Mouse (Mus musculus) limb, embryonic 12.5 days (tissue): Measurements from ENCODE around the gene Epn3. TPM values are rescaled to one million over a fixed set of nuclear protein-coding genes. Genes with fewer than 3 reads are reported as not detected.

Experiments used
- ATAC-seq: fragments of 200-750 bp; cut with Nextera tagmentation; 2 replicates; pipeline ENCODE4 v1.8.0; 2017; ENCODE audit warnings: low read depth, moderate TSS enrichment; ENCODE audit not compliant: insufficient number of reproducible peaks, insufficient read depth, low FRiP score, low TSS enrichment
- H3K27ac ChIP-seq: fragments of 300-500 bp; sonication (generic); 2 replicates; pipeline ENCODE4 v1.5.1; 2016; ENCODE audit warnings: mild to moderate bottlenecking, moderate library complexity
- H3K27me3 ChIP-seq: fragments of 300-500 bp; sonication (generic); 2 replicates; pipeline ENCODE4 v1.6.1; 2016; ENCODE audit warnings: mild to moderate bottlenecking, moderate library complexity
- H3K36me3 ChIP-seq: fragments of 300-500 bp; sonication (generic); 2 replicates; pipeline ENCODE4 v1.6.1; 2016; ENCODE audit warnings: mild to moderate bottlenecking, moderate library complexity
- H3K4me1 ChIP-seq: fragments of 300-500 bp; sonication (generic); replicated peaks from 2 replicates; pipeline ENCODE4 v1.6.1; 2016
- H3K4me2 ChIP-seq: fragments of 300-500 bp; sonication (generic); 2 replicates; pipeline ENCODE4 v1.6.1; 2016; ENCODE audit warnings: mild to moderate bottlenecking, moderate library complexity
- H3K4me3 ChIP-seq: fragments of 300-500 bp; sonication (generic); replicated peaks from 2 replicates; pipeline ENCODE4 v1.5.1; 2016; ENCODE audit warnings: mild to moderate bottlenecking
- H3K9ac ChIP-seq: fragments of 300-500 bp; sonication (generic); replicated peaks from 2 replicates; pipeline ENCODE4 v1.6.1; 2016; ENCODE audit warnings: mild to moderate bottlenecking, moderate library complexity
- H3K9me3 ChIP-seq: fragments of 300-500 bp; sonication (generic); 2 replicates; pipeline ENCODE4 v1.6.1; 2016; ENCODE audit warnings: mild to moderate bottlenecking, moderate library complexity
- WGBS: fragments of 180-500 bp; shearing (Covaris S2); methylation state at CpG from one replicate; pipeline ENCODE4 v1.1.7; 2016; 5-methylcytosine and 5-hydroxymethylcytosine counted together
- polyA plus RNA-seq: library from polyadenylated mRNA; unstranded; fragments of >200 nt; fragmentation: Nextera tagmentation; extraction: Ambion mirVana; gene quantifications from 2 replicates; pipeline ENCODE4 v1.2.1, GENCODE M21; 2016

Gene Epn3
- polyA plus RNA-seq, 1 experiment from 2014 or later: 2.8 TPM

DNA sequence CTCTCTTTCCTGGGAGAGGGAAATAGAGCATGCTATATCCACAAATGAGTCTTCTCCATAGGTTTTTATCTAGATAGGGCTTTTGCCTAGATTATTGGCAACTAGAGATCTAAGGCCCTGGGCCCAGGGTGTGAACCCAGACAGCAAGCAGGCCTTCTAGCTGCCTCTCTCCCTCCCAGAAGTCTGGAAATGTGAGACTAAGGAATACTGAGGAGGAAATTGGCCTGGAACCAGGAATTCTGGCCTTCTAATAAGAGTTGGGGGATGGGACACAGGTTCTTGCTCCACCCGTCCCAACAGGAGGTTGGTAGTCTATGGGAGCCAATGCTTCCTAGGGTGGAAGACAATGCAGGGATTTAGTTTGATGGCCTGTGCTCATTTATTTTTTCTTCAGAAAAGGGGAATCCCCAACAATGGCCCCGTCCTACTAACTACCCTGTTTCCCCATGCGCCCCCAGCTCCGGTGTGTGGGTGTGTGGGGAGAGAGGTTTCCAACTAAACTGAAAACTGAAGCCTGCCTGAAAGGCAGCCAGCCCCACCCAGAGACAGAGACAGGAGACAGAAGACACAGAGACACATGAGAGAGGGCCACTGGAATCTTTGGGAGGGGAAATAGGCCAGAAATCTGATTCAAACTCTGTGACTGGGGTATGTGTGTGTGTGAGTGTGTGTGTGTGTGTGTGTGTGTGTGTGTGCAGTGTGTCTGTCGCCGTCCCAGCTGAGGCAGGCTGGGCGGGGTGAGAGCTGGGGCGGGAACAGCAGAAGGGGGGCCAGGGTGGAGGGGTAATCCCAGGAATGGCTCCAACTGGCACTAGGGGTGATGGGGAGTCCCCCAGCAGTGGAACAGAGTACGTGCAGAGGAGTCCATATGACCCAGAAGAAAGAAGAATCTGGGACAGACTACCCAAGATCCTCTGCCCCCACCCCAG lies 30.4 kb downstream of the Epn3 start:
- Histone ChIP-seq H3K4me2 (peak overlapping the region; percentile 83), H3K4me1 (peaks cover 65% of the 10 kb centered on the region), H3K9me3 (no peaks in the 10 kb centered on the region), H3K9ac (peak overlapping the region; percentile 37; the same call in 1 of the 2 replicates), H3K4me3 (peak overlapping the region; percentile 97), H3K27me3 (no peaks in the 10 kb centered on the region; the same call in 1 of the 2 replicates), H3K27ac (peak overlapping the region; percentile 98), H3K36me3 (peaks cover 30% of the 10 kb centered on the region)
- WGBS: 30% methylated on average over 9 of the region's 9 CpGs
- no peak for ATAC-seq

DNA sequence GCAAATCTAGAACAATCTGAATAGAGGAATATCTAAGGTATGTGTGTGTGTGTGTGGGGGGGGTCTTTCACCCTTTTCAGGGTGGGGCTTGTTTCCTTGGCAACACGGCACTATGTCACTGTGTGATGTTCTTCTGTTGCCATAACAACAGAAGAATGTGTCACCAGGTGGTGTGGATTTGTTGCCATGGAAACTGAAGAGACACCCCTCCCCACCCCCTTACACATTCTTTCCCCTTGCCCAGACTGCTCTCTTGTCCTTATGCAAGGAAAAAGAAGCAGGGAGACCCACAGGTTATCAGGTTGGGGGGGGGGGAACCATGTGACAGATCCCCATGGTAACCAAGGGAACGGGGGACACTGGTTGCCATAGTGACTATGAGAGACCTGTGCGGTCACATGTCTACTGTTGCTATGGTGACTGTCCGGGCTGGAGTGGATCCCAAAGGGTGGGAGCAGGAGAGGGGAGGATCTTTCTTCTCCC lies 31.2 kb downstream of the Epn3 start:
- H3K9me3 ChIP-seq: no peaks in the 10 kb centered on the region
- peaks cover 38% of the 10 kb centered on the region for H3K36me3 ChIP-seq
- peak overlapping the region; percentile 83 for H3K4me2 ChIP-seq
- no peaks in the 10 kb centered on the region; the same call in 1 of the 2 replicates for H3K27me3 ChIP-seq
- WGBS: 28% methylated on average over 4 of the region's 4 CpGs
- 0 out of 2 replicates have a peak overlapping the region, but pooled peaks have one; percentile 37 for H3K9ac ChIP-seq
- peak overlapping the region; percentile 98 for H3K27ac ChIP-seq
- H3K4me1 ChIP-seq: peaks cover 71% of the 10 kb centered on the region
- peak overlapping the region; percentile 97 for H3K4me3 ChIP-seq
- 0 out of 2 replicates have a peak, but pooled peaks have one; percentile 2 for ATAC-seq

DNA sequence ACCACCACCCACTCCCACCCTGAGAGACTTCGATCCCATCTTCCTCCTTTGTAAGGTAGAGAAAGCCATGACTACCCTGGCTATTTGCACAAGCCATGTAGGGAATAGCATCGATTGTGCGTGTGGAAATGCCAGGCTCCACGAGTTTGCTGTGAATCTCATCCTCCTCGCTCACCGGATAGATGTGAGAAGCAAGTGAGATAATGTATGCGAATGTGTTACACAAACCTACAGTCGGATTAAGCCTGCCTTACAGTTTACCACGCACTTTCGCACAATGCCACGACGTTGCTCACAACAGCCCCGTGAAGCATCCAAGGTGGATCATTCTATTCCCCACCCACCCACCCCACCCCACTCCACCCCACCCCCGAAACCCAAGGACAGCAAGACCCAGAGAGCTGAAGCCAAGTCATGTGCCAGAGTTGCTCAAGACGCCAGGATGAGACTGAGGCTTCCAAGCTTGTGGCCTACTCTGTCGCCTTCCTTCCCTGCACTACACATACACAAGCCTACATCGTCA lies 33.4 kb downstream of the Epn3 start:
- Histone ChIP-seq H3K4me3 (no peak overlapping the region), H3K36me3 (peaks cover 60% of the 10 kb centered on the region), H3K27ac (0 out of 2 replicates have a peak overlapping the region, but pooled peaks have one; percentile 35), H3K9me3 (no peaks in the 10 kb centered on the region), H3K9ac (no peak overlapping the region), H3K4me2 (no peak overlapping the region), H3K27me3 (no peaks in the 10 kb centered on the region), H3K4me1 (peaks cover 63% of the 10 kb centered on the region)
- WGBS: 90% methylated on average over 17 of the region's 17 CpGs
- ATAC-seq: no peak

DNA sequence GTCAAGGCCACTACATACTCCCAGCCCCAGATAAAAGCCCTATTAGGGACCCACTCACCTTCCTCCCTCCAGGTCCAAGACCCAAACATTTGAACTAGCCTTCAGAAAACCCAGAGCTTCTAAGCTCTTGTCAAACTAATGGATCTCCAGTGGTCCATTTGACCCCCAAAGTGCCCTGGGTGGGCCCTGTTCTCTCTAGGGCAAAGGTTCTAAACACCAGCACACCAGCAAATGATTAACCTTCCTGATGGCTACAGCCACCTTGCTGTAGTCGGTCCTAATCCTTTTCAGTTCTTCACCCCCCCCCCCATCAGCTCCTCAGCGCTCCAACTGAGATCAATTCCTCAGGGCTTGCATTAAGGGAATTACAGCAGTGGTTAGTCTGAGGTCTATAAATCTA lies 35.6 kb downstream of the Epn3 start:
- Histone ChIP-seq H3K4me1 (peaks cover 41% of the 10 kb centered on the region), H3K27ac (no peak overlapping the region), H3K9ac (no peak overlapping the region), H3K9me3 (no peaks in the 10 kb centered on the region), H3K27me3 (no peaks in the 10 kb centered on the region), H3K36me3 (peaks cover 82% of the 10 kb centered on the region), H3K4me2 (no peak overlapping the region), H3K4me3 (no peak overlapping the region)
- no peak for ATAC-seq
- 7% methylated on average over 2 of the region's 2 CpGs for whole genome bisulfite sequencing

- H3K36me3 ChIP-seq: peaks cover 98% of the 10 kb centered on the region
- no peaks in the 10 kb centered on the region for H3K9me3 ChIP-seq
- H3K4me1 ChIP-seq: peaks cover 21% of the 10 kb centered on the region
- no peak overlapping the region for H3K4me2 ChIP-seq
- no peak for ATAC-seq
- WGBS: 93% methylated on average over 11 of the region's 11 CpGs
- no peak overlapping the region for H3K9ac ChIP-seq
- H3K4me3 ChIP-seq: no peak overlapping the region
- no peak overlapping the region for H3K27ac ChIP-seq
- H3K27me3 ChIP-seq: no peaks in the 10 kb centered on the region
Observed at GRCm38 (mm10) chr11:94461856-94462255, 37.9 kb downstream of the Epn3 start.

DNA sequence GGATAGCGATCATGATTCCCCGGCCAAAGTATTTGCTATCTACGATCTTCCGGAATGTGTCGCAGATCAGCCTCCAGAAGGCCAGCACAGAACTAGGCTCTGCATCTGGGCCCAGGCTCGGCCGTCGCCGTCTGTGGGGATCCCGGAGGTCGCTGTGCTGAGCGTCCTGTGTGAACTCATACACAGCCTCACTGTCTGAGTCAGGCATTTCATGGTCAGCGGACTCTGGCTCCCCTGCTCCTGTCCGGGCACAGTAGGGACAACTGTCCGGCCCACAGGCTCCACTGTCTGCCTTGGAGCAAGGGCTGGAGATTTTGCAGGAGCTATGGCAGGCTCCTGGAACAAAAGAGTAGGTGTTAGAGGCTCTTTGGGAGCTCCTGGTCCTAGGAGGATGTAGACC lies 42.8 kb downstream of the Epn3 start:
- Histone ChIP-seq H3K36me3 (peaks cover 94% of the 10 kb centered on the region), H3K27me3 (no peaks in the 10 kb centered on the region), H3K4me3 (no peak overlapping the region), H3K4me2 (no peak overlapping the region), H3K4me1 (no peaks in the 10 kb centered on the region; the same call in 1 of the 2 replicates), H3K9me3 (no peaks in the 10 kb centered on the region), H3K27ac (no peak overlapping the region), H3K9ac (no peak overlapping the region)
- ATAC-seq: no peak
- 85% methylated on average over 15 of the region's 15 CpGs for WGBS

GRCm38 (mm10) chr11:94456347-94456746 lies 43.4 kb downstream of the Epn3 start:
- no peaks in the 10 kb centered on the region for H3K9me3 ChIP-seq
- H3K9ac ChIP-seq: no peak overlapping the region
- no peak for ATAC-seq
- no peak overlapping the region for H3K27ac ChIP-seq
- H3K4me2 ChIP-seq: no peak overlapping the region
- H3K4me3 ChIP-seq: no peak overlapping the region
- no peaks in the 10 kb centered on the region for H3K27me3 ChIP-seq
- H3K36me3 ChIP-seq: peaks cover 94% of the 10 kb centered on the region
- 80% methylated on average over 3 of the region's 3 CpGs for WGBS
- peaks cover 4% of the 10 kb centered on the region; the same call in 1 of the 2 replicates for H3K4me1 ChIP-seq

DNA sequence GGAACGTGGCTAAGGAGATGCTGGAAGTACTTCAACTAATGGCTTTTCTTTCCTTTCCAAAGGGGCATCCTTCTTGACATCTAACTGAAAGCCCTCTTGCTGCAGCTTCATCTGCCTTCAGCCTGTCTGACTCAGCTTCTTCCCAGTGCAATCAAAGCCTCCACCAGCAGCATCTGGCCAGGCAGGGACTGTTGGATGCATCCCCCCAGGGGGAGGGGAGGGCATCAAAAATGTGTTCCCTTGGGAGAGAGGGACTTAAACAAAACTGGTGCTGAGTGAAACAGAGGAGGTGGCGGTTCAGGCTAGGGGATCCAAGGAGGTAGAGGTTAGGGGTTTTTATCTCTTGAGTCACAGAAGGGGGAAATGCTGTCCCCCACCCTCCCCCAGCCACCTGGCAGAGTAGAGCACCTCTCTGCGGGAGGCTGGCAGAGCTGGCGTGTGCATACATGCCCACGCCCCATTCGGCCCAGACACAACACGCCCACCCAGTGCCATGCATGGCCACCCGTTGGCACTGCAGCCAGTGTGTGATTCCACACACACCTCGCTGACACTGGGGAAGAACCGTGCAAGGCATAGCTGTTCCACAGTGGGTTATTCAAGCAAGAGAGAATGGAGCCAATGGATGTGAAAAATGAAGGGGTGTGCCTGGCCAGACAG lies 44.5 kb downstream of the Epn3 start:
- peaks cover 9% of the 10 kb centered on the region; the same call in 1 of the 2 replicates for H3K4me1 ChIP-seq
- H3K9me3 ChIP-seq: no peaks in the 10 kb centered on the region
- WGBS: 77% methylated on average over 10 of the region's 10 CpGs
- no peak overlapping the region for H3K4me3 ChIP-seq
- no peak overlapping the region for H3K9ac ChIP-seq
- no peak for ATAC-seq
- H3K27ac ChIP-seq: no peak overlapping the region
- H3K4me2 ChIP-seq: no peak overlapping the region
- peaks cover 94% of the 10 kb centered on the region for H3K36me3 ChIP-seq
- no peaks in the 10 kb centered on the region for H3K27me3 ChIP-seq

DNA sequence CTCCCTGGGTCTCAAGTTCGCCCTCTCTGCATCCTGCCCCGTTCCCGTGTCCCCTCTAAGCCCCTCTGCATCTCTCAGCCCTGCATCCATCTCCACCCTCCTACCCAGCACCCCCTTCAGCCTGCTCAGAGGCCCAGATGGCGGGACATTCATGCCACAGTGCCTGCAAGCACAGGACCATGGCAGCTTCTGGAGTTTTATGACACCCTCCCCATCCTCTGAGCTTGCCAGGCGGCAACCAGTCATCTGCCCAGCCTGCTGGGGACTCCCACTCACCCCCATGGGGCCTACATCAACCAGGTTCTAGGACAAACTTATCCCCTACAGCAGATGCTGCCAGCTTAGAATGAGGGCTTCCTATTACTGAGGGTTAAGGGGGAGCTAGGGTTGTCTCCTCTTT lies 45.0 kb downstream of the Epn3 start:
- no peaks in the 10 kb centered on the region for H3K27me3 ChIP-seq
- no peak overlapping the region for H3K4me3 ChIP-seq
- H3K36me3 ChIP-seq: peaks cover 94% of the 10 kb centered on the region
- ATAC-seq: no peak
- no peak overlapping the region for H3K9ac ChIP-seq
- no peaks in the 10 kb centered on the region for H3K9me3 ChIP-seq
- H3K4me2 ChIP-seq: no peak overlapping the region
- H3K4me1 ChIP-seq: peaks cover 9% of the 10 kb centered on the region; the same call in 1 of the 2 replicates
- no peak overlapping the region for H3K27ac ChIP-seq
- 68% methylated on average over 5 of the region's 5 CpGs for WGBS

DNA sequence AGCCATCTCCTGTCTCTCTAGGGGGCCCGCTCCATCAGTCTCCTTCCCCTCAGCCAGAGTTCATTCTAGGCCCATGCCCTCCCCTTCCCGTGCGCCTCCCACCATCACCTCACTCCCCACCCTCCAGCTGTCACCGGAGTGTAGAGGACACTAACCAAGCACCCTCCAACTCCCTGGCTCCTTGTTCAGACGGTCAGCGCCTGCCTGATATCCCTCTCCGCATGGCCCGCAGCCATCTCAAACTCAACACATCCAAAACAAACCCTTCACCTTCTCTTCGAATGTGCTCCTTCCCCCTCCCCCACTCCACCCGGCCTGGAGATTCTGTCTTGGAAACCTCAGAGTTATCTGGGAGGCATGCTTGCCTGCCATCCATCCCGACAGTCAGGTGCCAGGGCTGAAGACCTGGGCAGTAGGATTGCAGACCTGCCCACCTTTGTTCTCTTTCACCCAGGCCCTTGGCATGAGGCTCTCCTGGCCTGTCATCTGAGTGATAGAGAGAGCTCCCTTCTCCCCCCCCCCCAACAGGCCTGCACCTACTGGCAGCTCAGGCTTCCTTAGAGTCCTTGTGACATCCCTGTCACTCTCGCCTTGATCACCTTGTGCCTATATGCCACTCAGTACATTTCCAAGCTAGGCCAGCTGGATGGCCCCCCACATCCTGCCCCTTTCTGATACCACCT lies 48.5 kb downstream of the Epn3 start:
- ATAC-seq: no peak
- 54% methylated on average over 12 of the region's 12 CpGs for WGBS
- H3K4me3 ChIP-seq: no peak overlapping the region
- no peak overlapping the region for H3K9ac ChIP-seq
- peaks cover 86% of the 10 kb centered on the region for H3K36me3 ChIP-seq
- H3K4me2 ChIP-seq: no peak overlapping the region
- H3K27me3 ChIP-seq: no peaks in the 10 kb centered on the region
- H3K27ac ChIP-seq: no peak overlapping the region
- H3K4me1 ChIP-seq: peaks cover 9% of the 10 kb centered on the region; the same call in 1 of the 2 replicates
- no peaks in the 10 kb centered on the region for H3K9me3 ChIP-seq
